Mouse (Mus musculus) heart, postnatal 0 days (tissue): Measurements from ENCODE around the gene Ucp3. TPM values are rescaled to one million over a fixed set of nuclear protein-coding genes. Genes with fewer than 3 reads are reported as not detected.

Source experiments
- ATAC-seq: fragments of 200-750 bp; cut with Nextera tagmentation; 2 replicates; pipeline ENCODE4 v1.8.0; 2017; ENCODE audit warnings: low read depth, moderate number of reproducible peaks, moderate library complexity; ENCODE audit not compliant: insufficient read depth
- DNase-seq: peaks from one replicate; pipeline ENCODE4 v3.0.0-alpha.2; 2016; ENCODE audit warnings: low spot score
- H3K27ac ChIP-seq: fragments of 300-500 bp; sonication (generic); 2 replicates; pipeline ENCODE4 v1.5.1; 2014; ENCODE audit warnings: low read depth, mild to moderate bottlenecking
- H3K27me3 ChIP-seq: fragments of 300-500 bp; sonication (generic); 2 replicates; pipeline ENCODE4 v1.6.1; 2014; ENCODE audit warnings: low read length, mixed read lengths; ENCODE audit not compliant: control insufficient read depth, insufficient read depth
- H3K36me3 ChIP-seq: fragments of 300-500 bp; sonication (generic); replicated peaks from 2 replicates; pipeline ENCODE4 v1.6.1; 2014; ENCODE audit warnings: low read length, mixed read lengths; ENCODE audit not compliant: control insufficient read depth, insufficient read depth
- H3K4me1 ChIP-seq: fragments of 300-500 bp; sonication (generic); 2 replicates; pipeline ENCODE4 v1.6.1; 2014; ENCODE audit warnings: antibody characterized with exemption; ENCODE audit not compliant: control insufficient read depth, insufficient read depth
- H3K4me2 ChIP-seq: fragments of 300-500 bp; sonication (generic); 2 replicates; pipeline ENCODE4 v1.6.1; 2014; ENCODE audit warnings: low read depth, mild to moderate bottlenecking, low read length, moderate library complexity
- H3K4me3 ChIP-seq: fragments of 300-500 bp; sonication (generic); 2 replicates; pipeline ENCODE4 v1.5.1; 2014; ENCODE audit warnings: low read depth, low read length
- H3K9ac ChIP-seq: fragments of 300-500 bp; sonication (generic); replicated peaks from 2 replicates; pipeline ENCODE4 v1.6.1; 2014; ENCODE audit warnings: low read depth, low read length, mixed read lengths
- H3K9me3 ChIP-seq: fragments of 300-500 bp; sonication (generic); replicated peaks from 2 replicates; pipeline ENCODE4 v1.6.1; 2016; ENCODE audit warnings: low read length; ENCODE audit not compliant: control insufficient read depth
- CTCF ChIP-seq: IDR thresholded peaks from 2 replicates; pipeline ENCODE4 v1.5.1; 2016; ENCODE audit warnings: antibody characterized with exemption, control low read depth, low read depth
- EP300 ChIP-seq: IDR thresholded peaks from 2 replicates; pipeline ENCODE4 v1.6.1; 2016; ENCODE audit warnings: antibody characterized with exemption, low read depth
- WGBS: fragments of 180-500 bp; shearing (Covaris S2); extraction: QIAGEN DNeasy Blood & Tissue Kit; methylation state at CpG from one replicate; pipeline ENCODE4 v1.1.7; 2014; 5-methylcytosine and 5-hydroxymethylcytosine counted together
- polyA plus RNA-seq: library from polyadenylated mRNA; unstranded; fragments of >200 nt; fragmentation: Nextera tagmentation; extraction: Ambion mirVana; gene quantifications from 2 replicates; pipeline ENCODE4 v1.2.1, GENCODE M21; 2015
- total RNA-seq: library from RNA; depleted of rRNA; stranded (reverse); fragments of >200 nt; gene quantifications from 2 replicates; pipeline ENCODE4 v1.2.3, GENCODE M21; 2014; ENCODE audit warnings: low replicate concordance

Gene Ucp3
- total and polyA plus RNA-seq, 2 experiments from 2014 or later: 15.6 to 17.6 TPM

GRCm38 (mm10) chr7:100492391-100493116, 19.8 kb downstream of the Ucp3 start:
- ATAC-seq (0 out of 2 replicates have a peak, but pooled peaks have one; percentile 0), DNase-seq (no peak)
- H3K4me2 ChIP-seq: peak overlapping the region; percentile 68
- peaks cover 9% of the 10 kb centered on the region; the same call in 1 of the 2 replicates for H3K36me3 ChIP-seq
- peaks cover 21% of the 10 kb centered on the region for H3K4me1 ChIP-seq
- WGBS: 7% methylated on average over 33 of the region's 36 CpGs
- no peaks in the 10 kb centered on the region for H3K9me3 ChIP-seq
- no peak for TF ChIP-seq CTCF
- no peaks in the 10 kb centered on the region for H3K27me3 ChIP-seq
- H3K27ac ChIP-seq: peak overlapping the region; percentile 80
- peak overlapping the region; percentile 56 for H3K4me3 ChIP-seq
- peak overlapping the region; percentile 32 for H3K9ac ChIP-seq

GRCm38 (mm10) chr7:100493117-100493483, 20.3 kb downstream of the Ucp3 start, which contains the start of gene Ucp2:
Ucp2 (plus strand) TSS chr7:100493337.
- DNase-seq (peak; percentile 52), ATAC-seq (peak; percentile 38)
- H3K27me3 ChIP-seq: no peaks in the 10 kb centered on the region
- peak within 1 kb of the TSS; percentile 80 for H3K27ac ChIP-seq
- peaks cover 9% of the 10 kb centered on the region; the same call in 1 of the 2 replicates for H3K36me3 ChIP-seq
- peak within 1 kb of the TSS; percentile 40 for H3K9ac ChIP-seq
- peak within 1 kb of the TSS; percentile 68 for H3K4me2 ChIP-seq
- H3K4me3 ChIP-seq: peak within 1 kb of the TSS; percentile 56
- WGBS: 1% methylated on average over 25 of the region's 27 CpGs
- peaks cover 21% of the 10 kb centered on the region for H3K4me1 ChIP-seq
- TF ChIP-seq CTCF: no peak
- peak; percentile 53 for TF ChIP-seq EP300
- H3K9me3 ChIP-seq: no peaks in the 10 kb centered on the region

- ATAC-seq (peak; percentile 40), DNase-seq (peak; percentile 67)
- Histone ChIP-seq H3K4me3 (peak overlapping the region; percentile 56), H3K27ac (peak overlapping the region; percentile 80), H3K36me3 (peaks cover 13% of the 10 kb centered on the region; the same call in 1 of the 2 replicates), H3K4me2 (peak overlapping the region; percentile 68), H3K27me3 (no peaks in the 10 kb centered on the region), H3K4me1 (peaks cover 21% of the 10 kb centered on the region), H3K9ac (peak overlapping the region; percentile 40), H3K9me3 (no peaks in the 10 kb centered on the region)
- TF ChIP-seq EP300 (0 out of 2 replicates have a peak, but pooled peaks have one; percentile 8), CTCF (no peak)
- 27% methylated on average over 19 of the region's 19 CpGs for WGBS
These were observed 21.0 kb downstream of the Ucp3 start for GRCm38 (mm10) chr7:100493484-100494414.

- 85% methylated on average over 7 of the region's 7 CpGs for WGBS
- Histone ChIP-seq H3K4me3 (peak overlapping the region; percentile 56), H3K4me2 (peak overlapping the region; percentile 68), H3K36me3 (peaks cover 20% of the 10 kb centered on the region; the same call in 1 of the 2 replicates), H3K9ac (peak overlapping the region; percentile 40; the same call in 1 of the 2 replicates), H3K27me3 (no peaks in the 10 kb centered on the region), H3K4me1 (peaks cover 21% of the 10 kb centered on the region), H3K27ac (peak overlapping the region; percentile 80), H3K9me3 (no peaks in the 10 kb centered on the region)
- DNase-seq: no peak
- TF ChIP-seq CTCF (no peak), EP300 (no peak)
- ATAC-seq: no peak
These were observed 21.6 kb downstream of the Ucp3 start for GRCm38 (mm10) chr7:100494415-100494831.

GRCm38 (mm10) chr7:100495042-100495441, 22.3 kb downstream of the Ucp3 start:
- H3K9ac ChIP-seq: peak overlapping the region; percentile 30
- H3K4me3 ChIP-seq: peak overlapping the region; percentile 56
- H3K27me3 ChIP-seq: no peaks in the 10 kb centered on the region
- peaks cover 25% of the 10 kb centered on the region; the same call in 1 of the 2 replicates for H3K36me3 ChIP-seq
- peaks cover 21% of the 10 kb centered on the region for H3K4me1 ChIP-seq
- peak overlapping the region; percentile 80 for H3K27ac ChIP-seq
- DNase-seq: no peak
- peak; percentile 10 for ATAC-seq
- no peak for TF ChIP-seq EP300
- no peak for TF ChIP-seq CTCF
- no peaks in the 10 kb centered on the region for H3K9me3 ChIP-seq
- H3K4me2 ChIP-seq: peak overlapping the region; percentile 68
- 36% methylated on average over 8 of the region's 8 CpGs for WGBS
